Mouse (Mus musculus) olfactory bulb, adult 2 months (tissue): ENCODE data around the gene Tbl1x.

Experiments
- CTCF ChIP-seq: fragments of 200-500 bp; IDR thresholded peaks from 2 replicates; pipeline ENCODE4 v1.5.1; 2012; ENCODE audit warnings: low read depth, mild to moderate bottlenecking, low read length, moderate library complexity; ENCODE audit not compliant: insufficient read depth
- POLR2A ChIP-seq: fragments of 200-500 bp; IDR thresholded peaks from 2 replicates; pipeline ENCODE4 v1.6.1; 2012; ENCODE audit warnings: mild to moderate bottlenecking, low read depth, low read length, moderate library complexity; ENCODE audit not compliant: insufficient read depth

DNA sequence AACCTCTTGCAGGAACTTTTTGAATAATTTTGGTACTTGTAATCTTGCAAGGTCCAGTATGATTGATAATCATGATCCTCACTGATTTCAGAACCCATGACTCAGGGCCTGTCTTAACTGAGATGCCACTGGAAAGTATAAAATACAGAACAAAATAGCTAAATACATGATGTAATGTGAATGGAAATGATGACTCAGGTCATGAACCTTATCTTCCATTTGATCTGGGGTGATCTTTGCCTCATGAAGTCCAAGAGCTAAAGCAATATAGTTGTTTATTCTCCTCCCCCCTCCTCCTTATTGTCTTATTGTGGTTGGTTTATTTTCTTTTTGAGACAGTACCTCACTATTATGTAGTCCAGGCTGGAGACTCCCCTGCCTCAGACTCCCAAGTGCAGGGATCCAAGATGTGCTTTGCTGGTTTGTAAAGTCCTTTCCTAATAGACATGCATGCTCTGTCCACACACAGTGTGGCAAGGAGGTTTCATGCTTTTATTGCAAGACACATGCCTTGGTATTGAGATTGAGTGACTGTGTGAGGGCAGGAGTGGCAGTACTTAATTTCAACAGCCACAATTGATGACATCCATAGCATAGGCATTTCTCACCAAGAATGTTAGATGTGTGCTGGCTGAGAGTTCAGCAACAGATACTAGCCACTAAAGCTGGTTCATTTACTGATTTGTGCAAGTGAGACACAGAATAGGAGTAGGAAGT lies 34.7 kb downstream of the Tbl1x start:
- TF ChIP-seq POLR2A: no peak
- no peak for TF ChIP-seq CTCF
